Mouse (Mus musculus): ENCODE measurements at regions not wholly inside any gene's neighbourhood (a gene's known extent, or its start where the extent isn't known, plus 50 kb on each side); places are given as distances from the start of the nearest gene placed in this dataset.

GRCm38 (mm10) chr3:144323524-144323923 lies 118.5 kb upstream of the Lmo4 start:
- no peak for TF ChIP-seq POLR2A (IDR thresholded peaks at IDR 0.05; ENCODE audit: low read depth, low read length)
- no peak for TF ChIP-seq CTCF (IDR thresholded peaks at IDR 0.05; ENCODE audit: borderline replicate concordance, insufficient read depth, low read length)
